Mouse (Mus musculus): Measurements from ENCODE around the gene Ddx52. TPM values are rescaled to one million over a fixed set of nuclear protein-coding genes. Genes with fewer than 3 reads are reported as not detected.

The Ddx52 gene
- polyA plus RNA-seq, 1 experiment from 2014 or later, result 27.4 TPM

DNA sequence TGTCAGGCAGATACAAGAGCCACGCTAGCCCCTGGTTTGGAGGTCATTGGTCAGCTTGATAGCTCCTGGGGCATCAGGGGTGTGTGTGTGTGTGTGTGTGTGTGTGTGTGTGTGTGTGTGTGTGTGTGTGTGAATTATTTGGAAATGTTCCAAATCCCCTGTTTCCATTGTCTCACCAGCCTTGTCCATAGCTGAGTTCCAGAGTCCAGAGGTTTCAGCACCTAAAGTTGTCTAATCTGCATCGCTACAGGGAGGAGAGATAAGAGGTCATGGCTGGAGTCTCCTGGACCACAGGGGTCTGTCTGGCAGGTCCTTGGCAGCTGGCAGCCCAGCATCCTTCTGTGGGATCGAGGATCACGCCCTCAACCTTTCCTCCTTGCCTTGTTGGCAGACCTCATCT, 27.4 kb upstream of the Ddx52 start:
- Histone ChIP-seq H3K9ac (ENCODE audit: low read length) (no peak overlapping the region), H3K36me3 (ENCODE audit: control insufficient read depth, insufficient read depth, low read length) (no peaks in the 10 kb centered on the region), H3K4me1 (ENCODE audit: control insufficient read depth, insufficient read depth, low read length) (no peaks in the 10 kb centered on the region), H3K9me3 (replicated peaks; ENCODE audit: control insufficient read depth, low read length) (no peaks in the 10 kb centered on the region), H3K4me2 (ENCODE audit: low read depth, low read length) (no peak overlapping the region), H3K27ac (ENCODE audit: low read length) (no peak overlapping the region), H3K27me3 (ENCODE audit: control insufficient read depth, insufficient read depth, low read length) (no peaks in the 10 kb centered on the region), H3K4me3 (replicated peaks; ENCODE audit: low read length) (no peak overlapping the region)
- 62% methylated on average over 4 of the region's 4 CpGs for WGBS
- no peak for ATAC-seq (ENCODE audit: insufficient read depth, low FRiP score)

DNA sequence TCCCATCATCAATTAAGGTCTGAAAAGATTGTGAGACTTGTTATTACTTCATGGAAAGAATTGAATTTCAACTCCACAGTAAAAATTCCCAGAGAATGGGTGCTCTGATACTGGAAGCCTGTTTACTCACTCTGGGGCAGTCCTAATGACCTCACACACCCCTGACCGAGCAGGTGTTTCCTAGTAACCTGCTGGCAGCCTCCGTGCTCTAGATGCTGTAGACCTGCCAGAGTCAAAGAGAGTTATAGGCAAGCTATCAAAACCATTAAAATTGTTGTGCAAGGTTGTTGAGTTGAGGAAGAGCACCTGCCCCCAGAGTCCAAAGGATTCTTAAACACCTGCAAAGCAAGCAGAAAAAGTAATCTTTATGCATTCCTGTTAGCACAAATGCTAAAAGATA, 19.3 kb upstream of the Ddx52 start:
- H3K9me3 ChIP-seq (replicated peaks; ENCODE audit: control insufficient read depth, low read length), result no peaks in the 10 kb centered on the region
- H3K27me3 ChIP-seq (ENCODE audit: control insufficient read depth, insufficient read depth, low read length), result no peaks in the 10 kb centered on the region
- no peak overlapping the region for H3K27ac ChIP-seq (ENCODE audit: low read length)
- H3K4me3 ChIP-seq (replicated peaks; ENCODE audit: low read length), result no peak overlapping the region
- WGBS, result 21% methylated on average over 2 of the region's 2 CpGs
- ATAC-seq (ENCODE audit: insufficient read depth, low FRiP score), result no peak
- no peaks in the 10 kb centered on the region for H3K4me1 ChIP-seq (ENCODE audit: control insufficient read depth, insufficient read depth, low read length)
- no peaks in the 10 kb centered on the region for H3K36me3 ChIP-seq (ENCODE audit: control insufficient read depth, insufficient read depth, low read length)
- H3K9ac ChIP-seq (ENCODE audit: low read length), result no peak overlapping the region
- H3K4me2 ChIP-seq (ENCODE audit: low read depth, low read length), result no peak overlapping the region

DNA sequence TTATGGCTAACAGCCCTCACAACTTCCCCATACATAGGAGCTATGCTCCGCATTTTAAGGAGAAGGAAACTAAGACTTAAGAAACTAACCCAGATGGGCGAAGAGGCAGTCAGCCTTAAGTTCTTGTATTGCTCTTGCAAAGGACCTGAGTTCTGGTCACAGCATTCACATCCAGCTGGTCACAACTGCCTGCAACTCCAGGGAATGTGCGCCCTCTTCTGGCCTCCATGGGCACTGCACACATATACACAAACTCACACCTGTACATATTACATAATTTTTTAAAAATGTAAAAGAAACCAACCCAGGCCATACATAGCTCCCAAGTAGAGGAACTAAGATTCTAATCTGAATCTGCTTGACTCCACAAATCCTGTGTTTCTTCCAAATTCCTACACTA, 14.8 kb upstream of the Ddx52 start:
- Histone ChIP-seq H3K36me3 (ENCODE audit: control insufficient read depth, insufficient read depth, low read length) (no peaks in the 10 kb centered on the region), H3K27ac (ENCODE audit: low read length) (no peak overlapping the region), H3K9ac (ENCODE audit: low read length) (no peak overlapping the region), H3K4me2 (ENCODE audit: low read depth, low read length) (no peak overlapping the region), H3K27me3 (ENCODE audit: control insufficient read depth, insufficient read depth, low read length) (no peaks in the 10 kb centered on the region), H3K4me3 (replicated peaks; ENCODE audit: low read length) (no peak overlapping the region), H3K9me3 (replicated peaks; ENCODE audit: control insufficient read depth, low read length) (no peaks in the 10 kb centered on the region), H3K4me1 (ENCODE audit: control insufficient read depth, insufficient read depth, low read length) (no peaks in the 10 kb centered on the region)
- WGBS, result 63% methylated on average over 3 of the region's 3 CpGs
- ATAC-seq (ENCODE audit: insufficient read depth, low FRiP score), result no peak

DNA sequence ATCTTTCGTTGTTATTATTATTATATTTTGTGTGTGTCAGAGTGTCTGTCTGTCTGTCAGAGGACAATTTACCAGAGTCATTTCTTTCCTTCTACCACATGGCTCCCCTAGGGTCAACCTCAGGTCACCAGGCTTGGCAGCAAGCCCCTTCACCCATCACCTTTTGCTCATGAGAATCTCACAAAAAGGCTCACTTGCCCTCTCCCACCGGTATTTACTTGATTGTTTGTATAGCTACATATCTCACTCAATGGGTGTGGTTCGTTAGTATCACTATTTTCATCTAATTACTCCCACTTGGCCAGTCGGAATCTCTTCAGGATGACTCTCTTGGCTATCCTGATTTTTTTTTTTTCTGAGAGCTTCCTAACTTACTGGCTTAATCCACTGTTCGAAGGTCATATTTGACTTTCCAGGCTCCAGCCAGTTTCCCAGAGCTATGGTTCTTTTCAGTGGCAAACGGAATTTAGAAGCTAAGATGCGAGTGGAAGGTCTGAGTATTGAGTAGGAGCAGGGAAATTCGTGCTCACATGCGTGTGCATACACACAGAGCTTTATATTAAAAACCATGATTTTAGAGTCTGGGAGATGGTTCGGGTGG, 9.3 kb upstream of the Ddx52 start:
- Histone ChIP-seq H3K27me3 (ENCODE audit: control insufficient read depth, insufficient read depth, low read length) (no peaks in the 10 kb centered on the region), H3K9me3 (replicated peaks; ENCODE audit: control insufficient read depth, low read length) (no peaks in the 10 kb centered on the region), H3K36me3 (ENCODE audit: control insufficient read depth, insufficient read depth, low read length) (no peaks in the 10 kb centered on the region), H3K4me1 (ENCODE audit: control insufficient read depth, insufficient read depth, low read length) (no peaks in the 10 kb centered on the region), H3K4me3 (replicated peaks; ENCODE audit: low read length) (no peak overlapping the region), H3K4me2 (ENCODE audit: low read depth, low read length) (no peak overlapping the region), H3K9ac (ENCODE audit: low read length) (no peak overlapping the region), H3K27ac (ENCODE audit: low read length) (no peak overlapping the region)
- 65% methylated on average over 10 of the region's 10 CpGs for WGBS
- ATAC-seq (ENCODE audit: insufficient read depth, low FRiP score), result no peak

DNA sequence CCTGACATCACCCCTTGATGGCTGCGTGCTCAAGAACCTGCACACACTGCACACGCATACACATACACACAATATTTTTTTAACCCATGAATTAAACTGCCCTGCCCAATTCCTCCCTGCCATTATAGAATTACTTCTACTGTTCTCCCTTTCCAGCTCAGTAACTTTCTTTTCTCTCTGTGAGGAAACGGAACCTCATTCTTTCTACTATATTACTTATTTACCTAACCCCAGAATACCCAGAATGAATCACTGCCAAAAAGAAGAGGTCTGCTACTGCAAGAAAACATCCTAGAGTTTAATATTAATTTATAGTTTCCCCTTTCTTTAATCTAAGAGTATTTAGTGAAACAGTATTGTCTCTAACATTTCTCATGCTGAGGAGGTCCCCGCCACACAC, 8.5 kb upstream of the Ddx52 start:
- no peak overlapping the region for H3K4me2 ChIP-seq (ENCODE audit: low read depth, low read length)
- no peaks in the 10 kb centered on the region for H3K9me3 ChIP-seq (replicated peaks; ENCODE audit: control insufficient read depth, low read length)
- 70% methylated on average over 4 of the region's 4 CpGs for WGBS
- no peak for ATAC-seq (ENCODE audit: insufficient read depth, low FRiP score)
- H3K9ac ChIP-seq (ENCODE audit: low read length), result no peak overlapping the region
- no peaks in the 10 kb centered on the region for H3K36me3 ChIP-seq (ENCODE audit: control insufficient read depth, insufficient read depth, low read length)
- H3K4me1 ChIP-seq (ENCODE audit: control insufficient read depth, insufficient read depth, low read length), result no peaks in the 10 kb centered on the region
- no peak overlapping the region for H3K4me3 ChIP-seq (replicated peaks; ENCODE audit: low read length)
- H3K27me3 ChIP-seq (ENCODE audit: control insufficient read depth, insufficient read depth, low read length), result no peaks in the 10 kb centered on the region
- no peak overlapping the region for H3K27ac ChIP-seq (ENCODE audit: low read length)

DNA sequence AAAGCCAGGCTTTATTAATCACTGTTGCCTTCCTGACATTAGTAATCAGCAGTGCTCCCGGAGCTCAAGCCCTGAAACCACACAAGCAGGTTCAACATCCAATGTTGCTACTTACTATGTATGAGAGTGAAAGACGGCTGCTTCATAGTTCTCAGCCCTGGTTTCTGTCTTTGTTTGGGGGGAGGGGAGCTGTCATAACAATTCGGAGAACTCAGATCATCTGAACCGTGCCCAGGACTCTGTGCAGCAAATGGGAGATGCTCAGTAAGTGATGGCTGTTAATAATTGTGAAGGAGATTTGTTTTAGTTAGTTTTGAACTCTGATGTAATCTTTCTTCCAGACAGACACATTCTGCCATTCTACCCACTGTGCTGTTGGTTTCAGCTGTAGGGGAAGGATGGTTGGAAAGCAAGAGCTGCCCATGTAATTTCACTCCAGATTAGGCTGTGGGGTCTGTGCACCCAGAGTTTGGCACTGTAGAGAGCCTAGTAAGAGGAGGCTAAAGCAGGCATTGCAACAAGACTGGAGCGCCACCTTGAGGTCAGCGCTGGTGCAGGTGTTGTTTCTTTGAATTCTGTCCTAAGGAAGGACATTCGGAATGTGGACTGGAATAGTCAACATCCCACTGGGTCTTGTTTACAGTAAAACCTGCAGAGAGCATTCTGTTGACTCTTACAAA, 5.7 kb upstream of the Ddx52 start:
- Histone ChIP-seq H3K4me2 (ENCODE audit: low read depth, low read length) (no peak overlapping the region), H3K4me1 (ENCODE audit: control insufficient read depth, insufficient read depth, low read length) (no peaks in the 10 kb centered on the region), H3K9me3 (replicated peaks; ENCODE audit: control insufficient read depth, low read length) (no peaks in the 10 kb centered on the region), H3K9ac (ENCODE audit: low read length) (no peak overlapping the region), H3K4me3 (replicated peaks; ENCODE audit: low read length) (no peak overlapping the region), H3K27me3 (ENCODE audit: control insufficient read depth, insufficient read depth, low read length) (no peaks in the 10 kb centered on the region), H3K27ac (ENCODE audit: low read length) (no peak overlapping the region), H3K36me3 (ENCODE audit: control insufficient read depth, insufficient read depth, low read length) (no peaks in the 10 kb centered on the region)
- WGBS, result 7% methylated on average over 7 of the region's 7 CpGs
- no peak for ATAC-seq (ENCODE audit: insufficient read depth, low FRiP score)

DNA sequence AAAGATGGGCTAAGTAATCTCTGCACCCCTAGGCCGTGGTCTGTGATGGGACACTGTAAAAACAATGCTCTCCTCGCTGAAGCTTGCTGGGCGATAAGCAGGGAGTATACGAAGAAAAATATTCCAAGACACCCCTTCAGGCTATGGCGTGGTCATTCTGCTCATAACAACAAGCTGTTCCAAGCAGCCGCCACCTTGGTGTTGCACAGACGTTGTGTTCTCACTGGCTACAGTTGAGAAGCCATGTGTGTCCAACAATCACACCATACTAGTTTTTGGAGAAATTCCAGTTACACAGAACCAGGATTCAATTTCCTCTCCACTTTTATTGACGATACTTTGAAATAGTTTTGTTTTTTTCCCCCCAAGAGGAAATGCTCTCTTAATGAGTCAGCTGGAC, 3.3 kb upstream of the Ddx52 start:
- no peaks in the 10 kb centered on the region for H3K9me3 ChIP-seq (replicated peaks; ENCODE audit: control insufficient read depth, low read length)
- WGBS, result 75% methylated on average over 8 of the region's 8 CpGs
- ATAC-seq (ENCODE audit: insufficient read depth, low FRiP score), result no peak
- H3K9ac ChIP-seq (ENCODE audit: low read length), result no peak overlapping the region
- no peaks in the 10 kb centered on the region for H3K27me3 ChIP-seq (ENCODE audit: control insufficient read depth, insufficient read depth, low read length)
- no peak overlapping the region for H3K27ac ChIP-seq (ENCODE audit: low read length)
- H3K4me1 ChIP-seq (ENCODE audit: control insufficient read depth, insufficient read depth, low read length), result peaks cover 5% of the 10 kb centered on the region; the same call in 1 of the 2 replicates
- no peaks in the 10 kb centered on the region for H3K36me3 ChIP-seq (ENCODE audit: control insufficient read depth, insufficient read depth, low read length)
- H3K4me2 ChIP-seq (ENCODE audit: low read depth, low read length), result no peak overlapping the region
- no peak overlapping the region for H3K4me3 ChIP-seq (replicated peaks; ENCODE audit: low read length)

DNA sequence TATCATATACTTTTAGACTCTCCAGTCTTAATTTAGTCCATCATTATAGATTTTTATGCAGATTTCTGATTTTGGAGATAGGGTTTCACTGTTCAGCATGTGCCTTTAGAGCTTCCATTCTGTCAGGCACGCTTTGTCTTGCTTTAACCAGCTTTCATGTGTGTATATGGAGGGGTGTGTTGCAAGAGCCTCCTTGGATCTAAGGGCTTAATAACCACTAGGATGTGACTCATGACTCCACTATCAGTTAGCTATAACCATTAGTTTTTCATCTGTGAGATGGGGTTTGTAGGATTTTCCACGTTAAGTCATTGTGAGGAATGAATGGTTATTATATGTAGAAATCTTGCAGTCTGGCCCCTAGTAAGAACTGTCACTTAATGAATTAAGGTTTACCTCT, 15.0 kb downstream of the Ddx52 start:
- no peaks in the 10 kb centered on the region for H3K9me3 ChIP-seq (replicated peaks; ENCODE audit: control insufficient read depth, low read length)
- H3K27ac ChIP-seq (ENCODE audit: low read length), result no peak overlapping the region
- H3K36me3 ChIP-seq (ENCODE audit: control insufficient read depth, insufficient read depth, low read length), result peaks cover 14% of the 10 kb centered on the region
- WGBS, result 94% methylated on average over 2 of the region's 2 CpGs
- no peak overlapping the region for H3K4me2 ChIP-seq (ENCODE audit: low read depth, low read length)
- no peaks in the 10 kb centered on the region for H3K27me3 ChIP-seq (ENCODE audit: control insufficient read depth, insufficient read depth, low read length)
- no peak overlapping the region for H3K4me3 ChIP-seq (replicated peaks; ENCODE audit: low read length)
- no peaks in the 10 kb centered on the region for H3K4me1 ChIP-seq (ENCODE audit: control insufficient read depth, insufficient read depth, low read length)
- no peak overlapping the region for H3K9ac ChIP-seq (ENCODE audit: low read length)
- ATAC-seq (ENCODE audit: insufficient read depth, low FRiP score), result no peak

DNA sequence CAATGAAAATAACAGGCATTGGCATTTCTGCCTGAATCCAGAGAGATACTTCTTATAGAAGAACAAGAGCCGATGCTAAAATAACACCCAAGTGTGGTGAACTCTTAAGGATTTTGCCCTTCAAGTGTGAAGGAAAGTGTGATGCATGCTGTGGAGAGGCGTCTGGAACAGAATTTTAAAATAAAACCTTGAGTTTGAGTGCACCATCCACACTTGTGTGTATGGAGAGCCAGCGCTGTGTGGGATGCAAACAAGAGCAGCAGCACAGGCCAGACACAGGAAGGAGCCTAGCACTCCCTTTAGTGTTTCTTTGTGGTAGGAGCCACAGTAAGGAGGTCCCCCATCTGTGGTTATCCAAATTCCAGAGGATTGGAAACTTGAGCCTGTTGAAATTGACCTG, 20.1 kb downstream of the Ddx52 start:
- Histone ChIP-seq H3K4me3 (replicated peaks; ENCODE audit: low read length) (no peak overlapping the region), H3K36me3 (ENCODE audit: control insufficient read depth, insufficient read depth, low read length) (peaks cover 19% of the 10 kb centered on the region), H3K4me2 (ENCODE audit: low read depth, low read length) (no peak overlapping the region), H3K9ac (ENCODE audit: low read length) (no peak overlapping the region), H3K27ac (ENCODE audit: low read length) (no peak overlapping the region), H3K9me3 (replicated peaks; ENCODE audit: control insufficient read depth, low read length) (no peaks in the 10 kb centered on the region), H3K4me1 (ENCODE audit: control insufficient read depth, insufficient read depth, low read length) (peaks cover 3% of the 10 kb centered on the region), H3K27me3 (ENCODE audit: control insufficient read depth, insufficient read depth, low read length) (no peaks in the 10 kb centered on the region)
- no peak for ATAC-seq (ENCODE audit: insufficient read depth, low FRiP score)
- 85% methylated on average over 3 of the region's 3 CpGs for WGBS
